Mouse (Mus musculus) cortical plate, adult 2 months (tissue): ENCODE data around the gene Kif4.

Experiments used
- CTCF ChIP-seq: fragments of 200-500 bp; IDR thresholded peaks from 2 replicates; pipeline ENCODE4 v1.5.1; 2011; ENCODE audit warnings: mild to moderate bottlenecking, control low read depth, low read length; ENCODE audit not compliant: insufficient read depth; ENCODE audit errors: extremely low read depth
- POLR2A ChIP-seq: fragments of 200-500 bp; IDR thresholded peaks from 2 replicates; pipeline ENCODE4 v1.6.1; 2011; ENCODE audit warnings: mild to moderate bottlenecking, low read length, control low read depth; ENCODE audit not compliant: insufficient read depth; ENCODE audit errors: extremely low read depth

DNA sequence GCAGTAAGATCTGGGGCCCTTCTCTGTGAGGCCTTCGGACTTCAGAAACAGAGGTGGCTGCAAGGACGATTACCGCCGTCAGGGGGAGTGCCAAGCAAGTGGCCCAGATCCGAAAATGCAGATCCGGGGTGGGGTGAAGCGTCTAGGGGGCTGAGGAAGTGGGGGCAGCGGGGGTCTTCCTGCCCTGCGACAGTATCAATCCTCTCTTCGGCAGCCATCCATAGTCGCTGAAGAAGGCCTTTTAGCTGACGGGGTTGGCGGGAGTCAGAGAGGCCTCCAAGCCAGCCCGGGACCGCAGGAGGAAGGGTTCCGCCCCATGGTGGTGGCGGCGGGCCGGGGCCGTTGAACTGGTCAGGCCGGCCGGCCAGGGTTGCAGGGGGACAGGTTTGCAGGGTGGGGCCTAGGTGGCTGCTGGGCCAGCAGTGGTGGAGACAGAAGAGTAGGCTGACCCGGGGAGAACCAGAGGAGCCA, 148.8 kb downstream of the Kif4 start:
- TF ChIP-seq POLR2A: no peak
- TF ChIP-seq CTCF: peak; percentile 35; the same call in 1 of the 2 replicates
